Mouse (Mus musculus): ENCODE measurements around the gene Acpp. TPM values are rescaled to one million over a fixed set of nuclear protein-coding genes. Genes with fewer than 3 reads are reported as not detected.

Acpp gene
- 2.9 to 5.2 TPM (median 4.1 TPM) in 4 replicates for total RNA-seq (2023; ENCODE audit: inconsistent age)

DNA sequence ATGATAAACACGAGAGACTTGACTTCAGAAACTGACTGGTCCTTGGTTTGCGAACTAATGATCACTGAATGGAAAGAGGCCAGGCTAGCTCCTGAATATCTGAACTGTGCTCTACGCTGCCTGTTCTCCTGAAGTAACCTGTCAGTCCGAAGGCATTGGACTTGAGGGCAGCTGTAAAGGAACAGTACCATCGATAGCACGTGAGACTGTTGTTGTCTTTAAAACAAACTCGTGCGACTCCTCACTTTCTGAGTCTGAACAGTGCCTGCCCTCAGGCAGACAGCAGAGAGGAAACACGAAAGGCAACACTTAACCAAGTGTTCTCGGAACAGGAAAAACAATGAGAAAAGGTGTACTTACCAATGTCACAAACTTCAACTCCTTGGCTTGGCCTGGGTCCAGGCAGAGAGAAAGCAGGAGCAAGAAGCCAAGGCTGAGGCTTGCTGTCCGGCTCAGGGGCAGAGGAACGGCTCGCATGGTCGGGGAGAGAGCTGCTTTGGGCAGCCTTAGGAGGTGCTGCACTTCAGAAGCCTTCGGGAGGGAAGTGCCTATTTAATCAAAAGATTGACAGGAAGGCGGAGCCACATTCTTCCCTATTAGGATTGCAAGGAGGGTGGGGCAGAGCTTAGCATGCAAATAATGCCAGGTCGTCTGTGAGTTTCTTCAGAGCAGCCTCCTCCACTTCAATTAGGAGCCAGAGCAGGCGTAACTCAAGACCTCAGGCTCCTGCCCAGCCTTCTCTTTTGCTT is at the start of gene Acpp:
Gene Acpp, minus strand, starts transcription at position 566 of the 749 bp plus-strand sequence.

DNA sequence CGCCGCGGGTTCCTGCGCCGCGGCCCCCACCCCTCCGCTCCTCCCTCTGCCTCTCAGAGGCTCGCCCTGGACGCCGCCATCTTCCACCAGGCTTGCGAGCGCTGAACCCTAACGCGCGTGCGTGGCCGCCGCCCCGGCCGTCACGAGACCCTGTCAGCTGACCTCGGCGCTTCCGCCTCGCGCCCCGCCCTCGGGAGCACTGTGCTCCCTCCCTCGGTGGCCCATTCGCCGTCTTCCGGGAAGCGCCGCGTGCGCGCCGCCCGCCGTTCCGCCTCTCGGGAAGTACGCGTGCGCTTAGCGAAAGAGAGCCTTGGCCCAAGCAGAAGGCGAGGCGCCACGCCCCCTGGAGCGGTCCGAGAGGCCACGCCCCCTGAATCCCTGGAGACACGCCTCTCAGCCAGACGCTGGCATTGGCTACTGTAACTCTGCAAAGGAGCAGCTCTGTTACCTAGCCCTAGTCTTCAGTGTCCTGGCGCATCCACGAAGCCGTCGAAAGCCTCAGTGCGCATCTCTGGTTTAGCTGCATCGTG is 74.7 kb downstream of the Acpp start, which contains the start of gene Dnajc13:
Gene Dnajc13, minus strand, starts transcription at position 108 of the 530 bp plus-strand sequence.

Other genes starting within 250 kb of the Acpp start
- gene Ackr4, start 210.8 kb downstream of the Acpp start, total RNA-seq (2023; ENCODE audit: inconsistent age), result not detected in 4 replicates
- gene Dnajc13, start 74.8 kb downstream of the Acpp start, total RNA-seq (2023; ENCODE audit: inconsistent age), result 76.2 to 86.5 TPM (median 83.5 TPM) in 4 replicates
- gene Cpne4, start 209.5 kb upstream of the Acpp start, total RNA-seq (2023; ENCODE audit: inconsistent age), result not detected in 4 replicates